Mouse (Mus musculus) heart, embryonic 16.5 days (tissue): Measurements from ENCODE around the gene Cetn4. TPM values are rescaled to one million over a fixed set of nuclear protein-coding genes. Genes with fewer than 3 reads are reported as not detected.

Experiments
- ATAC-seq: fragments of 200-750 bp; cut with Nextera tagmentation; replicated peaks from 2 replicates; pipeline ENCODE4 v1.8.0; 2017; ENCODE audit warnings: moderate number of reproducible peaks; ENCODE audit not compliant: insufficient read depth, low FRiP score; ENCODE audit errors: extremely low read depth
- H3K27ac ChIP-seq: fragments of 300-500 bp; sonication (generic); 2 replicates; pipeline ENCODE4 v1.5.1; 2014; ENCODE audit warnings: mild to moderate bottlenecking, low read length, control low read depth, moderate library complexity
- H3K27me3 ChIP-seq: fragments of 300-500 bp; sonication (generic); 2 replicates; pipeline ENCODE4 v1.6.1; 2014; ENCODE audit warnings: low read length, mixed read lengths; ENCODE audit not compliant: control insufficient read depth, insufficient read depth
- H3K36me3 ChIP-seq: fragments of 300-500 bp; sonication (generic); 2 replicates; pipeline ENCODE4 v1.6.1; 2014; ENCODE audit not compliant: control insufficient read depth, insufficient read depth
- H3K4me1 ChIP-seq: fragments of 300-500 bp; sonication (generic); 2 replicates; pipeline ENCODE4 v1.6.1; 2014; ENCODE audit warnings: low read length, mixed read lengths; ENCODE audit not compliant: control insufficient read depth, insufficient read depth
- H3K4me2 ChIP-seq: fragments of 300-500 bp; sonication (generic); 2 replicates; pipeline ENCODE4 v1.6.1; 2014; ENCODE audit warnings: low read depth, mild to moderate bottlenecking, control low read depth, low read length
- H3K4me3 ChIP-seq: fragments of 300-500 bp; sonication (generic); 2 replicates; pipeline ENCODE4 v1.5.1; 2014; ENCODE audit warnings: mild to moderate bottlenecking, control low read depth, low read length
- H3K9ac ChIP-seq: fragments of 300-500 bp; sonication (generic); 2 replicates; pipeline ENCODE4 v1.6.1; 2014; ENCODE audit warnings: low read length, control low read depth
- H3K9me3 ChIP-seq: fragments of 300-500 bp; sonication (generic); replicated peaks from 2 replicates; pipeline ENCODE4 v1.6.1; 2016; ENCODE audit warnings: low read length; ENCODE audit not compliant: control insufficient read depth
- WGBS: fragments of 180-500 bp; shearing (Covaris S2); extraction: QIAGEN DNeasy Blood & Tissue Kit; methylation state at CpG from one replicate; pipeline ENCODE4 v1.1.7; 2014; 5-methylcytosine and 5-hydroxymethylcytosine counted together
- polyA plus RNA-seq: library from polyadenylated mRNA; unstranded; fragments of >200 nt; fragmentation: Nextera tagmentation; extraction: Ambion mirVana; gene quantifications from 2 replicates; pipeline ENCODE4 v1.2.1, GENCODE M21; 2015

Gene Cetn4
- 0.94 and 1.6 TPM in 2 replicates for polyA plus RNA-seq

GRCm38 (mm10) chr3:37312370-37312941 is at the start of gene Cetn4, which contains the start of gene Bbs12:
Cetn4 (minus strand) TSS chr3:37312708.
Bbs12 (plus strand) TSS chr3:37312554.
- no peaks in the 10 kb centered on the region for H3K27me3 ChIP-seq
- H3K4me2 ChIP-seq, result peak within 1 kb of the TSS; percentile 81
- H3K27ac ChIP-seq, result peak within 1 kb of the TSS; percentile 34
- H3K4me3 ChIP-seq, result peak within 1 kb of the TSS; percentile 69
- H3K9me3 ChIP-seq, result no peaks in the 10 kb centered on the region; the same call in 1 of the 2 replicates
- ATAC-seq, result peak; percentile 100
- under 1% methylated on average over 54 of the region's 54 CpGs for WGBS
- H3K4me1 ChIP-seq, result 0 out of 2 replicates have a peak, but pooled peaks cover 2% of the 10 kb centered on the region
- H3K36me3 ChIP-seq, result no peaks in the 10 kb centered on the region
- peak within 1 kb of the TSS; percentile 79 for H3K9ac ChIP-seq

- Histone ChIP-seq H3K4me3 (no peak overlapping the region), H3K9me3 (no peaks in the 10 kb centered on the region), H3K4me2 (no peak overlapping the region), H3K27me3 (no peaks in the 10 kb centered on the region), H3K4me1 (no peaks in the 10 kb centered on the region), H3K27ac (no peak overlapping the region), H3K36me3 (no peaks in the 10 kb centered on the region), H3K9ac (no peak overlapping the region)
- WGBS, result 61% methylated on average over 9 of the region's 9 CpGs
- ATAC-seq, result no peak
These were observed 48.2 kb upstream of the Cetn4 start for GRCm38 (mm10) chr3:37360729-37361128.

- Histone ChIP-seq H3K27me3 (no peaks in the 10 kb centered on the region; the same call in 1 of the 2 replicates), H3K36me3 (no peaks in the 10 kb centered on the region), H3K4me1 (no peaks in the 10 kb centered on the region; the same call in 1 of the 2 replicates), H3K4me3 (no peak overlapping the region), H3K9ac (no peak overlapping the region), H3K4me2 (no peak overlapping the region), H3K9me3 (no peaks in the 10 kb centered on the region), H3K27ac (no peak overlapping the region)
- WGBS, result 80% methylated on average over 1 of the region's 1 CpGs
- no peak for ATAC-seq
These were observed 42.2 kb upstream of the Cetn4 start for GRCm38 (mm10) chr3:37354737-37355136.

DNA sequence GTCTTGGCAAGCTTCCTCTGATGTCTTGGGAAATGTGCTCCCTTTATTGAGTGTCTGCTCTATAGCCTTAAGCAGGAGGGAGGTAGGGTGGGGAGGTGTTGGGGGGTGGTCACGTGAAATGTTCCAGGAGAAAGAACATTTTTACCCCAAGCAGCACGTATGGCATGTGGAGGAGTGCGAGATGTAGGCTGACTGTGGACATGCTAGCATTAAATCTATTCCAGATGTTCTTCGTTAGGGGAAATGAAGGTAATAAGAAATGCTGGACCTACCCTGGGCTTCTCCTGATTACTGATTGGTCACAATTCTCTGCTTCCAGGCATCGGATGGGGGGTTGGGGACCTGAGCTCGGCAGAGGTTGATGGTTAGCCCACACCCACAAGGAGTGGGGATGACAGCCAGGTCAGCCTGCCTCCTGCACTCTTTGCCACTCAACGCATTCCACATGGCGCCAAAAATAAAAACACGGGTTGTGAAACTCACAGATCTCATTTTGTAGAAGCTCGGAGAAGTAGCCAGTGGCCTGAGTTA is 41.5 kb upstream of the Cetn4 start:
- H3K4me1 ChIP-seq, result no peaks in the 10 kb centered on the region; the same call in none of the 2 replicates
- H3K36me3 ChIP-seq, result no peaks in the 10 kb centered on the region
- no peak overlapping the region for H3K4me3 ChIP-seq
- H3K9ac ChIP-seq, result no peak overlapping the region
- no peaks in the 10 kb centered on the region for H3K9me3 ChIP-seq
- H3K27ac ChIP-seq, result no peak overlapping the region
- 54% methylated on average over 10 of the region's 10 CpGs for WGBS
- no peak overlapping the region for H3K4me2 ChIP-seq
- H3K27me3 ChIP-seq, result peaks cover 7% of the 10 kb centered on the region; the same call in 1 of the 2 replicates
- 0 out of 2 replicates have a peak, but pooled peaks have one; percentile 32 for ATAC-seq

- H3K9me3 ChIP-seq, result no peaks in the 10 kb centered on the region
- ATAC-seq, result no peak
- no peaks in the 10 kb centered on the region for H3K36me3 ChIP-seq
- peaks cover 19% of the 10 kb centered on the region; the same call in 1 of the 2 replicates for H3K27me3 ChIP-seq
- H3K27ac ChIP-seq, result no peak overlapping the region
- H3K4me2 ChIP-seq, result no peak overlapping the region
- 41% methylated on average over 7 of the region's 7 CpGs for WGBS
- H3K4me1 ChIP-seq, result peaks cover 5% of the 10 kb centered on the region
- no peak overlapping the region for H3K4me3 ChIP-seq
- no peak overlapping the region for H3K9ac ChIP-seq
These were observed 37.9 kb upstream of the Cetn4 start for GRCm38 (mm10) chr3:37350386-37350785.

GRCm38 (mm10) chr3:37349166-37349548 is 36.6 kb upstream of the Cetn4 start:
- Histone ChIP-seq H3K9ac (peak overlapping the region; percentile 75), H3K27ac (no peak overlapping the region), H3K4me1 (peaks cover 5% of the 10 kb centered on the region), H3K36me3 (no peaks in the 10 kb centered on the region), H3K9me3 (no peaks in the 10 kb centered on the region), H3K4me3 (peak overlapping the region; percentile 63), H3K4me2 (peak overlapping the region; percentile 86), H3K27me3 (peaks cover 19% of the 10 kb centered on the region; the same call in 1 of the 2 replicates)
- ATAC-seq, result no peak
- WGBS, result 15% methylated on average over 8 of the region's 8 CpGs

GRCm38 (mm10) chr3:37348221-37349165 is 36.0 kb upstream of the Cetn4 start, which contains the start of gene Fgf2:
Fgf2 (plus strand) TSS chr3:37348346.
- H3K36me3 ChIP-seq, result no peaks in the 10 kb centered on the region
- ATAC-seq, result peak; percentile 59
- no peaks in the 10 kb centered on the region for H3K9me3 ChIP-seq
- peak within 1 kb of the TSS; percentile 86 for H3K4me2 ChIP-seq
- H3K4me3 ChIP-seq, result peak within 1 kb of the TSS; percentile 63
- peak within 1 kb of the TSS; percentile 75 for H3K9ac ChIP-seq
- 1% methylated on average over 74 of the region's 75 CpGs for WGBS
- peaks cover 19% of the 10 kb centered on the region; the same call in 1 of the 2 replicates for H3K27me3 ChIP-seq
- H3K4me1 ChIP-seq, result peaks cover 5% of the 10 kb centered on the region
- no peak within 1 kb of the TSS for H3K27ac ChIP-seq

- ATAC-seq, result no peak
- Histone ChIP-seq H3K9ac (no peak overlapping the region; the same call in 1 of the 2 replicates), H3K4me2 (peak overlapping the region; percentile 86), H3K4me3 (peak overlapping the region; percentile 63), H3K27me3 (peaks cover 19% of the 10 kb centered on the region; the same call in 1 of the 2 replicates), H3K9me3 (no peaks in the 10 kb centered on the region), H3K4me1 (peaks cover 5% of the 10 kb centered on the region), H3K36me3 (no peaks in the 10 kb centered on the region), H3K27ac (no peak overlapping the region)
- 37% methylated on average over 9 of the region's 9 CpGs for WGBS
These were observed 35.2 kb upstream of the Cetn4 start for GRCm38 (mm10) chr3:37347671-37348070.
